Mouse (Mus musculus) stomach, postnatal 0 days (tissue): ENCODE measurements at regions not wholly inside any gene's neighbourhood (a gene's known extent, or its start where the extent isn't known, plus 50 kb on each side); places are given as distances from the start of the nearest gene placed in this dataset.

Experiments
- CTCF ChIP-seq: IDR thresholded peaks from 2 replicates; pipeline ENCODE4 v1.5.1; 2016; ENCODE audit warnings: antibody characterized with exemption, low read depth, mild to moderate bottlenecking, moderate library complexity
- EP300 ChIP-seq: optimal IDR thresholded peaks from 2 replicates; pipeline ENCODE3; 2016; ENCODE audit warnings: antibody characterized with exemption

DNA sequence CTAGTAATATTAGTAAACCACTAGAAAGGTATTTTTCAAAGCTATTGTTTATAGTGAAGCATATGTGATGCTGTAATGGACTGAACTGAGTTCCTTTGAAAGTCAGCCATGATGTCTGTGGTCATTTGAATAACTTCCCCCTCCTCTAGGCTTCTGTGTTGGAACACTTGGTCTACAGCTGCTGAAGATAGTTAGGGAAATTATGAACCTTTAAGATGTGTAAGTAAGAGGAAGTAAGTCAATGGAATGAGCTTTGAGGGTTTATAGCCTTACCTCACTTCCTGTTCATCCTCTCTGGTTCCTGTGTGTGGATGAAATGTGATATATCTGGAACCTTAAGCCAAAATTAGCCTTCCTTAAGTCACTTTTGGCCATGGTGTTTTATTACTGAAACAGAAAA lies 145.7 kb upstream of the Tmem229a start:
- no peak for TF ChIP-seq CTCF
- TF ChIP-seq EP300: no peak
